Comparison of ENCODE assay signal across 8 mouse cellular contexts in genomic region chr6:25767073-25767472, GRCm38 (mm10). TPM values are rescaled to one million over a fixed set of nuclear protein-coding genes. Genes with fewer than 3 reads are reported as not detected.
DNase-seq lines count a peak whose midpoint lies in the region; ATAC-seq and TF ChIP-seq lines count a peak whose summit lies in the region.

No protein-coding gene starts in this region.

- no peak for TF ChIP-seq POLR2A in cerebellum, adult 2 months (IDR thresholded peaks at IDR 0.05; ENCODE audit: borderline replicate concordance, insufficient read depth, low read length)

- WGBS in embryonic facial prominence, embryonic 11.5 days = 72% methylated on average over 7 of the region's 7 CpGs
- 77% methylated on average over 7 of the region's 7 CpGs for WGBS in embryonic facial prominence, embryonic 10.5 days
- WGBS in cerebellum, adult 2 months = 6% methylated on average over 7 of the region's 7 CpGs
- WGBS in hindbrain, embryonic 11.5 days = 70% methylated on average over 7 of the region's 7 CpGs

- no peak overlapping the region for H3K4me2 ChIP-seq in embryonic facial prominence, embryonic 11.5 days (ENCODE audit: low read depth, low read length)
- no peak overlapping the region for H3K4me2 ChIP-seq in hindbrain, embryonic 11.5 days (replicated peaks; ENCODE audit: low read depth, low read length)

- H3K9me3 ChIP-seq in embryonic facial prominence, embryonic 11.5 days (replicated peaks; ENCODE audit: control insufficient read depth, low read length) = no peaks in the 10 kb centered on the region
- H3K9me3 ChIP-seq in embryonic facial prominence, embryonic 10.5 days = no peaks in the 10 kb centered on the region
- H3K9me3 ChIP-seq in hindbrain, embryonic 11.5 days (ENCODE audit: control insufficient read depth, low read length) = no peaks in the 10 kb centered on the region

- no peaks in the 10 kb centered on the region for H3K27me3 ChIP-seq in embryonic facial prominence, embryonic 11.5 days (ENCODE audit: control insufficient read depth, insufficient read depth, low read length)
- H3K27me3 ChIP-seq in embryonic facial prominence, embryonic 10.5 days (replicated peaks; ENCODE audit: low read depth, poor library complexity, severe bottlenecking) = no peaks in the 10 kb centered on the region
- H3K27me3 ChIP-seq in cerebellum, adult 2 months (ENCODE audit: control insufficient read depth, insufficient read depth, low read length) = no peaks in the 10 kb centered on the region
- H3K27me3 ChIP-seq in hindbrain, embryonic 11.5 days (ENCODE audit: control insufficient read depth, insufficient read depth, low read length) = no peaks in the 10 kb centered on the region

- peak; percentile 60 for DNase-seq in embryonic facial prominence, embryonic 11.5 days (ENCODE audit: low spot score)
- DNase-seq in embryonic facial prominence, embryonic 10.5 days (ENCODE audit: low spot score) = no peak
- DNase-seq in 3T3-L1 (ENCODE audit: low read depth, low spot score) = peak; percentile 61
- peak; percentile 28 to 60 for DNase-seq in cerebellum, adult 2 months
- DNase-seq in hindbrain, embryonic 11.5 days (ENCODE audit: low spot score) = peak; percentile 61
- DNase-seq in left cerebral cortex, postnatal 10 days (ENCODE audit: extremely low spot score in 1 of 2, low spot score in 2 of 2) = peak; percentile 21 to 40
- peak; percentile 9 for DNase-seq in right cerebral cortex, postnatal 14 days
- DNase-seq in testis, postnatal 10 days (ENCODE audit: low spot score) = no peak

- no peak overlapping the region for H3K9ac ChIP-seq in embryonic facial prominence, embryonic 11.5 days (replicated peaks; ENCODE audit: low read length)
- no peak overlapping the region for H3K9ac ChIP-seq in hindbrain, embryonic 11.5 days (ENCODE audit: low read depth, low read length)

- H3K4me3 ChIP-seq in embryonic facial prominence, embryonic 11.5 days (ENCODE audit: low read depth, low read length) = no peak overlapping the region
- no peak overlapping the region for H3K4me3 ChIP-seq in embryonic facial prominence, embryonic 10.5 days
- no peak overlapping the region for H3K4me3 ChIP-seq in cerebellum, adult 2 months (replicated peaks; ENCODE audit: insufficient read depth, low read depth, low read length)
- H3K4me3 ChIP-seq in hindbrain, embryonic 11.5 days (ENCODE audit: low read depth, low read length) = no peak overlapping the region

- intact Hi-C loops in left cerebral cortex, postnatal 10 days (cut with DNase I) = loop anchor here (10.0 kb wide), 1 partner anchor 1042 kb away; no protein-coding TSS in a partner anchor

- peak; percentile 50; the same call in 1 of the 2 replicates for TF ChIP-seq CTCF in cerebellum, adult 2 months (IDR thresholded peaks at IDR 0.05; ENCODE audit: borderline replicate concordance, insufficient read depth, low read depth, low read length)

- 0 out of 2 replicates have a peak, but pooled peaks have one; percentile 62 for ATAC-seq in embryonic facial prominence, embryonic 11.5 days (replicated peaks; ENCODE audit: insufficient number of reproducible peaks, low FRiP score, low TSS enrichment, low read depth)
- peak; percentile 88 for ATAC-seq in hindbrain, embryonic 11.5 days (ENCODE audit: low FRiP score)

- H3K4me1 ChIP-seq in embryonic facial prominence, embryonic 11.5 days (ENCODE audit: control insufficient read depth, insufficient read depth, low read length) = no peaks in the 10 kb centered on the region
- no peaks in the 10 kb centered on the region for H3K4me1 ChIP-seq in embryonic facial prominence, embryonic 10.5 days
- H3K4me1 ChIP-seq in cerebellum, adult 2 months (ENCODE audit: control insufficient read depth, insufficient read depth, low read length) = no peaks in the 10 kb centered on the region
- no peaks in the 10 kb centered on the region for H3K4me1 ChIP-seq in hindbrain, embryonic 11.5 days (replicated peaks; ENCODE audit: control insufficient read depth, insufficient read depth, low read length)

- no peaks in the 10 kb centered on the region for H3K36me3 ChIP-seq in embryonic facial prominence, embryonic 11.5 days (replicated peaks; ENCODE audit: control insufficient read depth, insufficient read depth, low read depth, low read length)
- H3K36me3 ChIP-seq in embryonic facial prominence, embryonic 10.5 days (replicated peaks) = peaks cover 68% of the 10 kb centered on the region
- H3K36me3 ChIP-seq in hindbrain, embryonic 11.5 days (ENCODE audit: control insufficient read depth, insufficient read depth, low read length) = no peaks in the 10 kb centered on the region

- no peak overlapping the region for H3K27ac ChIP-seq in embryonic facial prominence, embryonic 11.5 days (replicated peaks; ENCODE audit: low read depth, low read length)
- H3K27ac ChIP-seq in embryonic facial prominence, embryonic 10.5 days (replicated peaks) = no peak overlapping the region
- no peak overlapping the region for H3K27ac ChIP-seq in cerebellum, adult 2 months (ENCODE audit: insufficient read depth, low read length)
- H3K27ac ChIP-seq in hindbrain, embryonic 11.5 days (ENCODE audit: low read depth, low read length) = no peak overlapping the region

RNA-seq across cellular contexts. Expression of gene Pot1a, which starts 42.0 kb away (rescaled TPM):
- polyA plus RNA-seq in embryonic facial prominence, embryonic 11.5 days (2014; fragmentation: Nextera tagmentation; extraction: Ambion mirVana) = 47.1 and 52.4 TPM in 2 replicates
- 38.1 and 41.1 TPM in 2 replicates for polyA plus RNA-seq in embryonic facial prominence, embryonic 10.5 days (2016; fragmentation: Nextera tagmentation; extraction: Ambion mirVana)
- 22.5 and 23.1 TPM in 2 replicates for polyA plus RNA-seq in cerebellum, adult 2 months (2012; rRNA removed)
- polyA plus RNA-seq in hindbrain, embryonic 11.5 days (2014; fragmentation: Nextera tagmentation; extraction: Ambion mirVana) = 39.6 and 43.3 TPM in 2 replicates
- 10 to 100 TPM; 13.4 to 15.1 TPM for total RNA-seq in left cerebral cortex, postnatal 10 days (2021)

Comparison
In these comparisons a context has a peak if more than half of its experiments do, and no peak if none do; other contexts are left out.
1. DNase-seq: peak in embryonic facial prominence, embryonic 11.5 days (single experiment), 3T3-L1 (single experiment), cerebellum, adult 2 months (2 of 2), hindbrain, embryonic 11.5 days (single experiment), left cerebral cortex, postnatal 10 days (2 of 2) and right cerebral cortex, postnatal 14 days (single experiment); none in embryonic facial prominence, embryonic 10.5 days (single experiment) and testis, postnatal 10 days (single experiment).